Mouse (Mus musculus): ENCODE measurements around the gene Clip2. TPM values are rescaled to one million over a fixed set of nuclear protein-coding genes. Genes with fewer than 3 reads are reported as not detected.

The Clip2 gene
- polyA plus RNA-seq, 1 experiment from 2014 or later: 6.8 TPM

DNA sequence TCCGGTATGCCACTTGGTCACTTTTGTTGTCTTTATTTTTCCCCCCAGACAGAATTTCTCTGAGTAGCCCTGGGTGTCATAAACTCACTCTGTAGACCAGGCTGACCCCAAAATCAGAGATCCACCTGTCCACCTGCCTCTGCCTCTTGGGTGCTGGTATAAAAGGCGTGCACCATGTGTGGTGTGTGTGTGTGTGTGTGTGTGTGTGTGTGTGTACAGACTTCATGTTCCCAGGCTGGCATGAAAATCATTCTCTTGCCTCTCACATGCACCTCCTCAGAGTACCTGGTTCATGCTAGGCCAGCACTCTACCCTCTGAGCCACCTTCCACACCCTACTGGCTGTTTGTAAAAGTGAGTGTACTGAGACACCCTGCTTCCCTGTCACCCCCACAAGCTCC lies 89.9 kb downstream of the Clip2 start:
- 75% methylated on average over 2 of the region's 2 CpGs for WGBS
- H3K27me3 ChIP-seq (ENCODE audit: control insufficient read depth, insufficient read depth, low read length): no peaks in the 10 kb centered on the region
- DNase-seq (ENCODE audit: low spot score) (no peak), ATAC-seq (replicated peaks; ENCODE audit: low FRiP score) (no peak)
- H3K4me1 ChIP-seq (replicated peaks; ENCODE audit: control insufficient read depth, insufficient read depth, low read length): peaks cover 11% of the 10 kb centered on the region
- no peaks in the 10 kb centered on the region for H3K9me3 ChIP-seq (ENCODE audit: control insufficient read depth, low read length)
- no peak overlapping the region for H3K4me3 ChIP-seq (ENCODE audit: low read depth, low read length)
- no peak overlapping the region for H3K9ac ChIP-seq (ENCODE audit: low read length)
- no peak overlapping the region for H3K27ac ChIP-seq (ENCODE audit: low read depth, low read length)
- H3K36me3 ChIP-seq (ENCODE audit: control insufficient read depth, insufficient read depth, low read length): no peaks in the 10 kb centered on the region
- H3K4me2 ChIP-seq (ENCODE audit: low read depth, low read length, severe bottlenecking): no peak overlapping the region

GRCm38 (mm10) chr5:134460546-134460945 lies 91.7 kb downstream of the Clip2 start:
- ATAC-seq (replicated peaks; ENCODE audit: low FRiP score): no peak
- Histone ChIP-seq H3K9me3 (ENCODE audit: control insufficient read depth, low read length) (no peaks in the 10 kb centered on the region), H3K36me3 (ENCODE audit: control insufficient read depth, insufficient read depth, low read length) (no peaks in the 10 kb centered on the region), H3K4me3 (ENCODE audit: low read depth, low read length) (no peak overlapping the region), H3K9ac (ENCODE audit: low read length) (no peak overlapping the region), H3K27me3 (ENCODE audit: control insufficient read depth, insufficient read depth, low read length) (no peaks in the 10 kb centered on the region), H3K4me1 (replicated peaks; ENCODE audit: control insufficient read depth, insufficient read depth, low read length) (no peaks in the 10 kb centered on the region), H3K4me2 (ENCODE audit: low read depth, low read length, severe bottlenecking) (no peak overlapping the region), H3K27ac (ENCODE audit: low read depth, low read length) (no peak overlapping the region)
- 97% methylated on average over 4 of the region's 4 CpGs for whole genome bisulfite sequencing
- DNase-seq (ENCODE audit: low spot score): no peak

DNA sequence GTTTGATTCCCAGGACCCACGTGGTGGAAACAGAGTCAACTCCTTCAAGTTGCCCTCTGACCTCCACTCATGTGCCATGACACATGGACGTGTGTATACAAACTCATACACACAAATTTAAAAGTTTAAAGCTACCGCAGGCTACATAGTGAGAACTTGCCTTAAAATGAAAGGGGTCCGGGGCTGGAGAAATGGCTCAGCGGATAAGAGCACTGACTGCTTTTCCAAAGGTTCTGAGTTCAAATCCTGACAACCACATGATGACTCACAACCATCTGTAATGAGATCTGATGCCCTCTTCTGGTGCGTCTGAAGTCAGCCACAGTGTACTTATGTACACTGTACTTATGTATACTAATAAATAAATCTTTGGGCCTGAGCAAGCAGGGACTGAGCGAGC lies 93.1 kb downstream of the Clip2 start:
- no peaks in the 10 kb centered on the region for H3K36me3 ChIP-seq (ENCODE audit: control insufficient read depth, insufficient read depth, low read length)
- no peak overlapping the region for H3K27ac ChIP-seq (ENCODE audit: low read depth, low read length)
- ATAC-seq (replicated peaks; ENCODE audit: low FRiP score) (no peak), DNase-seq (ENCODE audit: low spot score) (no peak)
- WGBS: 86% methylated on average over 7 of the region's 7 CpGs
- H3K4me3 ChIP-seq (ENCODE audit: low read depth, low read length): no peak overlapping the region
- H3K9ac ChIP-seq (ENCODE audit: low read length): no peak overlapping the region
- H3K27me3 ChIP-seq (ENCODE audit: control insufficient read depth, insufficient read depth, low read length): no peaks in the 10 kb centered on the region
- peaks cover 4% of the 10 kb centered on the region; the same call in 1 of the 2 replicates for H3K4me1 ChIP-seq (replicated peaks; ENCODE audit: control insufficient read depth, insufficient read depth, low read length)
- H3K4me2 ChIP-seq (ENCODE audit: low read depth, low read length, severe bottlenecking): no peak overlapping the region
- H3K9me3 ChIP-seq (ENCODE audit: control insufficient read depth, low read length): no peaks in the 10 kb centered on the region

DNA sequence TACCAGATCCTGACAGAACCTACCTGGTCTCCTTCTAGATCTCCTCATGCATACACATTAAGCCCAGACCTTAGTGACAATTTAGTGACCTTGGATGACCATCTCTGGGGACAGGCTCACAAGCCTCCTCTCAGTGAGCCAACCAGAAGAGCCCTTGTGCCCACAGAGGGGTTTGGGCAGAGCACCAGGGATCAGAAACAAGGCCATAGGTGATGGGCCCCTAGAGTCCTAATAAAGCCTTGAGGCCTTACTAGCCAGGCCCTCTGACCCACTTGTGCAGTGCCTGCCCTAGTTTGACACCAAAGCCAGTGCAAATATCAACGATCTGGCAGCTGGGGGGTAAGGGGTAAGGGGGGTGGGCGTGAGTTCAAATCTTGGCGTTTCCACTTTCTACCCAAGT lies 93.8 kb downstream of the Clip2 start:
- H3K36me3 ChIP-seq (ENCODE audit: control insufficient read depth, insufficient read depth, low read length): no peaks in the 10 kb centered on the region
- peaks cover 4% of the 10 kb centered on the region; the same call in 1 of the 2 replicates for H3K4me1 ChIP-seq (replicated peaks; ENCODE audit: control insufficient read depth, insufficient read depth, low read length)
- H3K9ac ChIP-seq (ENCODE audit: low read length): no peak overlapping the region
- no peak for DNase-seq (ENCODE audit: low spot score)
- H3K27ac ChIP-seq (ENCODE audit: low read depth, low read length): no peak overlapping the region
- no peaks in the 10 kb centered on the region for H3K27me3 ChIP-seq (ENCODE audit: control insufficient read depth, insufficient read depth, low read length)
- 89% methylated on average over 3 of the region's 3 CpGs for WGBS
- no peak overlapping the region for H3K4me2 ChIP-seq (ENCODE audit: low read depth, low read length, severe bottlenecking)
- no peak for ATAC-seq (replicated peaks; ENCODE audit: low FRiP score)
- no peak overlapping the region for H3K4me3 ChIP-seq (ENCODE audit: low read depth, low read length)
- no peaks in the 10 kb centered on the region for H3K9me3 ChIP-seq (ENCODE audit: control insufficient read depth, low read length)

DNA sequence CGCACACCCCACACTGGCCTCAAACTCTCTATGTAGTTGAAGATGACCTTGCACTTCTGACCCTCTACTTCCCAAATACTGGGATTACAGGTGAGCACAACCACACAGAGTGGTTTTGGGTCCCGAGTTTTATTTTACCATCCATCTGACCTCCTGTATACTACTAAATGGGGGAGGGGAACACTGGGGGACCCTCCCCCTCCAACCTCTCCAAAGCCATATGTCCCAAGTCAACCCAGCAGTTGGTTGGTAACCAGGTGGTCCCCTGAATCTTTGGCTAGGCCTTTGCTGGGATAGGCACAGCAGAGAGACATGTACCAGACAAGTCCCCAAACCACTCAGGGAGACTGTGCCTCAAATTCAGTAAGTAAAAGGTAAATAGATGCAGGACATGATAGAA lies 94.9 kb downstream of the Clip2 start:
- no peak for DNase-seq (ENCODE audit: low spot score)
- no peaks in the 10 kb centered on the region for H3K27me3 ChIP-seq (ENCODE audit: control insufficient read depth, insufficient read depth, low read length)
- 92% methylated on average over 2 of the region's 2 CpGs for WGBS
- H3K36me3 ChIP-seq (ENCODE audit: control insufficient read depth, insufficient read depth, low read length): no peaks in the 10 kb centered on the region
- H3K4me2 ChIP-seq (ENCODE audit: low read depth, low read length, severe bottlenecking): no peak overlapping the region
- ATAC-seq (replicated peaks; ENCODE audit: low FRiP score): no peak
- H3K27ac ChIP-seq (ENCODE audit: low read depth, low read length): no peak overlapping the region
- peaks cover 4% of the 10 kb centered on the region; the same call in 1 of the 2 replicates for H3K4me1 ChIP-seq (replicated peaks; ENCODE audit: control insufficient read depth, insufficient read depth, low read length)
- H3K9me3 ChIP-seq (ENCODE audit: control insufficient read depth, low read length): no peaks in the 10 kb centered on the region
- no peak overlapping the region for H3K4me3 ChIP-seq (ENCODE audit: low read depth, low read length)
- H3K9ac ChIP-seq (ENCODE audit: low read length): no peak overlapping the region

GRCm38 (mm10) chr5:134456503-134456962 lies 95.7 kb downstream of the Clip2 start, which contains the start of gene Gtf2ird1:
TSS of gene Gtf2ird1 (minus strand) at chr5:134456716.
- peak; percentile 89 for DNase-seq (ENCODE audit: low spot score)
- Histone ChIP-seq H3K4me3 (ENCODE audit: low read depth, low read length) (peak within 1 kb of the TSS; percentile 77), H3K27me3 (ENCODE audit: control insufficient read depth, insufficient read depth, low read length) (no peaks in the 10 kb centered on the region), H3K4me1 (replicated peaks; ENCODE audit: control insufficient read depth, insufficient read depth, low read length) (peaks cover 4% of the 10 kb centered on the region; the same call in 1 of the 2 replicates), H3K27ac (ENCODE audit: low read depth, low read length) (peak within 1 kb of the TSS; percentile 76), H3K9ac (ENCODE audit: low read length) (peak within 1 kb of the TSS; percentile 93), H3K4me2 (ENCODE audit: low read depth, low read length, severe bottlenecking) (peak within 1 kb of the TSS; percentile 92), H3K9me3 (ENCODE audit: control insufficient read depth, low read length) (no peaks in the 10 kb centered on the region; the same call in 1 of the 2 replicates), H3K36me3 (ENCODE audit: control insufficient read depth, insufficient read depth, low read length) (no peaks in the 10 kb centered on the region; the same call in 1 of the 2 replicates)
- peak; percentile 88 for ATAC-seq (replicated peaks; ENCODE audit: low FRiP score)
- WGBS: under 1% methylated on average over 44 of the region's 44 CpGs

- DNase-seq (ENCODE audit: low spot score): peak; percentile 79
These were observed 96.3 kb downstream of the Clip2 start for GRCm38 (mm10) chr5:134455914-134456423.

DNA sequence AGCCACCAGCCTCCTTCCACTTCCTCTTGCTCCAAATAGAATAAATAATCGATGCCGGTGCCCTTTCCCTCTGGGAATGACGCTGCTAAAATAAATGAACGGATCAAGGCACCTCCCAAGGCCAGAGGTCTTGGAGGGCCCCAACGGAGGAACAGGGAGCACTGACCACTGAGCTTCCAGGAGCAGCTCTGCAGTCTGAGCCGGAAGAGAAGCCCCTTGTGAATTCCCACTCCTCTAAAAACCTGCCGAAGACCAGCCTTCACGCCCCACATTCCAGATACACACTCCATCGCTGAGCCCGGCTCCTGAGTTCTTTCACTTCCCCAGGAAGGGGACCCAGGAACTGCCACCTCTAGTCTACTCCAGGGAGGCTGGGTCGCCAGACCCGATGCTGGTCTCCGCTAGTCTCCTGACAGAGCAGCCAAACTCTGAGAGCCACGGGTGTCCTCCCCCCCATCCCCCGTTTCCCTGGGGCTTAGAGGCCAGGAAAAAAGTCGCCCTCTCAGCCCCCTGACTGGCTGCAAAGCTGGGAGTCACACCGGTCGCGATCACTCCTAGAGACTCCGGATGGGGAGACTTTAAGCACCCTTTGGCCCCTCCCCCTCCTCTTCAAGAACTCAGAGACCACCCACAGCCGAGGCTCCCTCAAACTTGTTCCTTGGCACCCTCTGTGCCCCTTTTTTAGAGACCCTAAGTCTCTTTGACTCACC lies 96.9 kb downstream of the Clip2 start:
- ATAC-seq (replicated peaks; ENCODE audit: low FRiP score) (peak; percentile 34; the same call in 1 of the 2 replicates), DNase-seq (ENCODE audit: low spot score) (peak; percentile 73)
- peaks cover 4% of the 10 kb centered on the region; the same call in 1 of the 2 replicates for H3K4me1 ChIP-seq (replicated peaks; ENCODE audit: control insufficient read depth, insufficient read depth, low read length)
- WGBS: 3% methylated on average over 21 of the region's 21 CpGs
- H3K4me3 ChIP-seq (ENCODE audit: low read depth, low read length): peak overlapping the region; percentile 77
- peak overlapping the region; percentile 76 for H3K27ac ChIP-seq (ENCODE audit: low read depth, low read length)
- no peaks in the 10 kb centered on the region for H3K27me3 ChIP-seq (ENCODE audit: control insufficient read depth, insufficient read depth, low read length)
- H3K36me3 ChIP-seq (ENCODE audit: control insufficient read depth, insufficient read depth, low read length): no peaks in the 10 kb centered on the region; the same call in 1 of the 2 replicates
- peak overlapping the region; percentile 93 for H3K9ac ChIP-seq (ENCODE audit: low read length)
- H3K4me2 ChIP-seq (ENCODE audit: low read depth, low read length, severe bottlenecking): peak overlapping the region; percentile 92
- no peaks in the 10 kb centered on the region; the same call in 1 of the 2 replicates for H3K9me3 ChIP-seq (ENCODE audit: control insufficient read depth, low read length)

More at GRCm38 (mm10) chr5:134455914-134456423, 96.3 kb downstream of the Clip2 start:
- H3K27me3 ChIP-seq (ENCODE audit: control insufficient read depth, insufficient read depth, low read length): no peaks in the 10 kb centered on the region
- H3K4me2 ChIP-seq (ENCODE audit: low read depth, low read length, severe bottlenecking): peak overlapping the region; percentile 92
- peak overlapping the region; percentile 77 for H3K4me3 ChIP-seq (ENCODE audit: low read depth, low read length)
- no peaks in the 10 kb centered on the region; the same call in 1 of the 2 replicates for H3K9me3 ChIP-seq (ENCODE audit: control insufficient read depth, low read length)
- H3K9ac ChIP-seq (ENCODE audit: low read length): peak overlapping the region; percentile 93
- peaks cover 4% of the 10 kb centered on the region; the same call in 1 of the 2 replicates for H3K4me1 ChIP-seq (replicated peaks; ENCODE audit: control insufficient read depth, insufficient read depth, low read length)
- no peaks in the 10 kb centered on the region; the same call in 1 of the 2 replicates for H3K36me3 ChIP-seq (ENCODE audit: control insufficient read depth, insufficient read depth, low read length)
- peak; percentile 72 for ATAC-seq (replicated peaks; ENCODE audit: low FRiP score)
- WGBS: 1% methylated on average over 17 of the region's 17 CpGs
- peak overlapping the region; percentile 76 for H3K27ac ChIP-seq (ENCODE audit: low read depth, low read length)

Data from forebrain, embryonic 11.5 days (tissue).